Mouse (Mus musculus): ENCODE data around the gene I0C0044D17Rik. TPM values are rescaled to one million over a fixed set of nuclear protein-coding genes. Genes with fewer than 3 reads are reported as not detected.

Gene I0C0044D17Rik
- total RNA-seq, 2 experiments from 2014 or later: not detected

DNA sequence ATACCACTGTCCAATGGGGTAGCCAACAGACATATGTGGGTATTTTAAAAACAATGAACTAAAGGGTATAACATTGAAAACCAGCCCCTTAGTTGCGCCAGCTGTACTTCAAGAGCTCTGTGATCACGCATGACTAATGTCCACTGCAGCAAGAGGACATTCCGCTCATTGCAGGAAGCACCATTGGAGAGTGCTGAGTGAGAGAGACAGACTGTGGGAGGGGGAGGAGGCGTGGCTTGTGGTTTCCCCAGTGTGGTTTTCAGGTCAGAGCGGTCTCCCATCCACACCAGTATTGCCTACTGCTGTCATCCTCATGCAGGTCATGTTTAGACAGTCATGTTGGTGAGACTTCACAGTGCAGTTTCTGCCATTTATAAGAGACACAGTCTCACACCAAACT is 12.9 kb upstream of the I0C0044D17Rik start:
- no peak for ATAC-seq (replicated peaks; ENCODE audit: low FRiP score, low TSS enrichment, poor library complexity, severe bottlenecking)

DNA sequence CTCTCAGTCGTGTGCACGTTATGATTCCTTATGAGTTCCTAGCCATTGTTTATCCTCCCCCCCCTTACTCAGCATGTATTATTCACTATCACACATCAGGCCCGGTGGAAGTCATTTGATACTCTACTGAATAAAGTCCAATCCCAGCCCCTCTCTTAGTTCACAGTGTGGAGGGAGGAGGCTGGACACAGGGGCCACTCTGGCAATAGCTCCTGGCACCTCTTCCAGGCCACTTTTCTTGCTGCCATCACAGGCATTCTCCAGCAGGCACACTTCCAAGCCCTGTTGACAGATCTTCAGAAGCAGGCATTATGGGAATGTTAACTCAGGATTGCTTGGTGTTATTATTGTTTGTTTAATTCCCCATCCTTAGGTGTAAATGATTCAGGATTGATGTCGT is 11.1 kb upstream of the I0C0044D17Rik start:
- no peak for ATAC-seq (replicated peaks; ENCODE audit: low FRiP score, low TSS enrichment, poor library complexity, severe bottlenecking)

DNA sequence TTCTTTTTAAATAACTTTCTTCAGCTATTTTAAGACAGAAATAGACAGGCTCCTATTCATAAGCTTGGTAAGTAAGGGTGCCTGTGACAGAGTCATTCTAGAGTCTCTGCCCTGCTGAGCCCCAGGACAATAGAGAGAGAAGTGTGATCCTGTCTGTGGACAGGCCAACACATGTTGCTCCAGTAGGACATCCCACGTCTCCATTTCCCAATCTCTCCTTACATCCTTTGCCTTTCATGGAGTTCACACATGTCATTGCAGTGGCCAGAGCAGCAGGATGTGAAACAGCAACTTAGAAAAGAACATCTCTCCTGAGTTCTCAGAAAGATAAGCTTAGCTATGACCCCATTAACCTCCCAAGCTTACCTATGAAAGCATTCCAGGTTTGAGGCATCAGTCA is 8.1 kb upstream of the I0C0044D17Rik start:
- no peak for ATAC-seq (replicated peaks; ENCODE audit: low FRiP score, low TSS enrichment, poor library complexity, severe bottlenecking)

DNA sequence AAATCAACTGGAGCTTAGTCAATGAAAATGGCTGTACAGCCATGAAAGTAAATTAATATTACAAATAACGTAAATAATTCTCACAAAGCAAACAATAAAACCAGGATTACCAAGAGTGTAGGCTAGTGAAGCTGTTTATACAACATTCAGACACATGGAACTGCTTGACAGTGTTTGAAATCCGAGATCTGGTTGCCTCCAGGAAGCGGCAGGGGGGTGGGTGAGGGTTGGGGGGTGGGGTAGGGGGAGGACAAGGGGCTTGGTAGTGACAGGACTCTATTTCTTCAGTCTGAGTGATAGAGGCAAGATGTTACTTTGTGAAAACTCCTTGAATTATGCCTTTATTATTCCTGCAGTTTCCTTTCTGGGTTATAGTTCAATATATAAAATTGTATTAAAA is 3.1 kb upstream of the I0C0044D17Rik start:
- ATAC-seq (replicated peaks; ENCODE audit: low FRiP score, low TSS enrichment, poor library complexity, severe bottlenecking): no peak

DNA sequence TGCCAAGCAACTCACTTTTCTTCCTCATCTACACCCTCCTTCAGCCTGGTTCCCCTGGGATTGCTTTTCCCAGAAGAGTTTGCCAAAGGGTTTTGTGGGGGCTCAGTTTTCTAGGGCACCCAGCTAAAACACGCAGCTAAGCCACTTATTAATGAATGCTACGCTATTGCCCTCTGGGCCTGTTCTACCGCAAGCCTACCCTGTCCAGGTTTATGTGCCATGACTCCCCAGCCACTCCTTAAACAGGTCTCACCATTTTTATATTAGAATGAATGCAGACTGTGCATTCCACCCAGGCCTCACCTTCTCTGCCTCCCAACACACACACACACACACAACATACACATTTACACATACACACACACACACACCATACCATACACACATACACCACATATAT is 593 bp downstream of the I0C0044D17Rik start:
- no peak for ATAC-seq (replicated peaks; ENCODE audit: low FRiP score, low TSS enrichment, poor library complexity, severe bottlenecking)

DNA sequence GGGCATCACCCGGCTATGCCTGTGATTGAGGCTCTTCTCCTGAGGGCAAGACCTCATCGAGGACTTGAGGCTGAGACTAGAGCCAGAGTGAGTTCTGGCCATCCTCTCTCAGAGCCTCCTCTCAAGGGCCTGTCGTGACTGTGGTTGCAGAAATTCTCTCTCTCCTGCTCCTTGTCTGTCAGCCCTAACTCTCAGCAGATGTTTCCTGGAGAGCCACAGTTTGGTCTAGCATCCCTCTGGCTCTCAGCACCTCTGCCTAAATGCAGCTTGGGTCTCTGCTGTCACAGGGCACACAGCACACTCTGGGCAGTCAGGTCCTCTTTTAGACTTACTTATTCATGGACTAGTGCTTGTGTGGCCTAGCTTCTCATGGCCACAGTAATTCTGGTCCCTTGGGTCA is 1.2 kb downstream of the I0C0044D17Rik start:
- ATAC-seq (replicated peaks; ENCODE audit: low FRiP score, low TSS enrichment, poor library complexity, severe bottlenecking): no peak

DNA sequence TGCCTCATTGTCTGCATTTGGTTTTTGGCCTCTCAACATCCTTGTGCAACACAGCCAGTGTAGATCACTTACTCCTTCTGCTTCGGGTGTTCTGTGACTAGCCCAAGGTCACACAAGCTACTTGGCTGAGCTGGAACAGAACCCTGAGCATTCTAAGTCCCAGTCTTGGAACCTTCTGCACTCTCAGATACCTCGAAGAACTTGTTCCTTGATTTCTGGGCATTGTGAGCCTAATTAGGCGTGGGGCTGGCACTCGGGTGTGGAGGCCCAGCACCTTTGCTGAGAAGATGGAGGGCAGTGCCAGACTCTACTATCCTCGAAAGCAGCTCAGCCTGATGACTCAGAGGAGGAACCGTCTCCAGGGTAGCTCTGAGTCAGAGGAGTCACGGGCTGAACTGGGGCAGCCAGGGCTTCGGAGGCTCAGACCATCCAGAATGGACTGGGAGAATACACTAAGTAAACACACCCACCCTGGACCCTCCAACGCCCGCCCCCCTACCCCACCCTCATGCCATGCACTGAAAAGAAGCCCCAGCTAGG is 4.4 kb downstream of the I0C0044D17Rik start:
- no peak for ATAC-seq (replicated peaks; ENCODE audit: low FRiP score, low TSS enrichment, poor library complexity, severe bottlenecking)

DNA sequence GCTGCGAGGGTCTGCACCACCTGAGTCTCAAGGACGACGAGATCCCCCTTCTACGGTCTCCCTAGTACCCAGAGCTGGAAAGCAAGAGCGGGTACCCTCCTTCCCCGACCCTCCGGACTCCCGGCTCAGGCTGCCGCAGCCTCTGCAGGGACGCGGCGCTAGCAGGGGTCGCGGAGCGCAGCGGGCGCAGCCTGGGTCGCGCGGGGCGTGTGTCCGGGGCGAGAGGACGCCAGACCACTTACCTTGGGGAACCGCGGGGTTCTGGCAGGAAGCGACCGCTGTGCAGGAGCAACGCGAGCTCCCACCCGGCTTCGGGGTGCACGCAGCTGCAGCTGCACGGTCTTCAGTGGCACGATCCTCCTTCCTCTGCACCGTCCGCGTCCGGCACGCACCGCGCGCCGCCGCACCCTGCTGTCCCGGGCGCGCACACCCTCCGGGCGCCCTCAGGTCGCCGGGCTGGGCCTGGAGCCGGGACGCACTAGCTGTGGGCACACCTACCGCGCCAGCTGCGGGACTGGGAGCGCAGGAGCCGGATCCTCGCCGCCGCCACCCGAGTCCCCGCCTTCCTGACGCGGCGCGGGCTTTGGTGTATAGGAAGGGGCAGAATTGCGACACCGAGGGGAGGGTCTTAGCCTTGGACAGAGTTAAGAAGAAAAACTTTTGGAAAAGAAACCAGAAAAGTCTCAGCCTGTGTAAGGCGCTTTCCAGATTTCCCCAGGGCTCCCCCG is 6.3 kb downstream of the I0C0044D17Rik start, which contains the start of gene Kank4:
Gene Kank4 (minus strand): TSS at position 354 of the 728 bp plus-strand sequence.
- ATAC-seq (replicated peaks; ENCODE audit: low FRiP score, low TSS enrichment, poor library complexity, severe bottlenecking): no peak

DNA sequence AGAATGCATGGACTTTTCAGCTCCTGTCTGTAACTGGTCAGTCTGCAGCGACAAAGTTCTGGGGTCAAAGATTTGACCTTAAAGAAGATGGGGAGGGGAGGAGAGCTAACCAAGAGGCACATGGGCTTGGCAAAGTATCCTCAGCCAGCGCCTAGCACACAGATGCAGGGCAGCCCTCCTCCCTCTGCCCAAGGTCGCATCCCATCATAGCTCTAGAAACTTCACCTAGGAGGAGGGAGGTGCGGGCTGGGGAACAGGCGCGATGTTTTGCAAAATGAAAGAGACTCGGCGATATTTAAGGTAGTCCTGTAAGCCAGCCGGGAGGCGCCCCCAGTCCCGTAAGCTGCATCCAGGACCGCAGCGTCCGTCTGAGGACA is 6.8 kb downstream of the I0C0044D17Rik start:
- no peak for ATAC-seq (replicated peaks; ENCODE audit: low FRiP score, low TSS enrichment, poor library complexity, severe bottlenecking)

DNA sequence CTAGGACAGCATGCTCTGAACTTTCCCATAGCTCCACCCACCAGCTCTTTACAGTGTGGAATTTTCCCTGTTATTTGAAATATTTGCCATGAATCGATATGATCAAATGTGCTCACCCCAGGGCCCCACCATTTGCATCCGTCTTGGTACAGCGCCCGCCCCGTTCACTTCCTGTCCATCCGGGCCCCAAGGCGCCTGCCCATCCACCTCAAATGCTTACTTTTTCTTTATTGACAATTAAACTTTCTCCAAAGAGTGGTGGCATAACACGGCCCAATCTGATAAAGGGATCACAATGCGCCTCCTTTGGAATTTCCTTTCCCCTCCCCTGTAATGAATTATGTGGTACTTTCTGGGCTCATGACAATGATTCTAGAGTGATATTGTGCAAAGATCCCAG is 17.3 kb downstream of the I0C0044D17Rik start:
- ATAC-seq (replicated peaks; ENCODE audit: low FRiP score, low TSS enrichment, poor library complexity, severe bottlenecking): no peak

DNA sequence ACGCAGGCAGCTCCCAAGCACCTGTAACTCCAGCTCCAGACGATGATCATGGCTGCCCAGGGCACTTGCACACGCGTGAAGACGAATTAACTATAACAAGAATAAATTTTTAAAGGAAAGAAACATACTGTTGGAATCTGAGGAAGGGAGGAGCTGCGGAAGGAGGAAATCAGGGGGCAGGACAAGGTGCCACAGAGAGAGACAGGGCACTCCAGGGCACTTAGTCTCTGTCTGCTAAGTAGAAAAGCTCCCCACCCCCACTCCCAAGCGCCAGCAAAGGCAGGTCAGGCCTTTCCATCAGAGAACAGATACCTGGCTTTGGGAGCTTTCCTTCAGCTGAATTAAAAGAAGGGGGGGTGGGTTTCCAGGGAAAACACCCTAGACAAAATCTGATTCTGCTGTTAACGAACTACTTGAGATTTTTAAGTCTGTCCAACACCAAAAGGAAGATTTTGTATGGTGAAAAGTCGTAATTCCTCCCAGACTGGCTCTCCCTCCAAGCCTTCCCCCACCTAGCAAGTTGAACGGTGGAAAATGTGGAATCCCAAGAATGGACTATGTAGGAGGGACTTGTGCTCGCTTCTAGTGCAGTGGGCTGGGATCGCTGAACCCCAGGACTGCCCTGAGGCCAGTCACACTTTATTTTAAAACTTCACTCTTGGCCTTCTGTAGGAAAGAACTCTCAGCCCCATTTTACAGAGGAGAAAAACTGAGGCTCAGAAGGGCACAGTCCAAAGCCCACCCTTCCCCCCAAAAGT is 18.2 kb downstream of the I0C0044D17Rik start:
- no peak for ATAC-seq (replicated peaks; ENCODE audit: low FRiP score, low TSS enrichment, poor library complexity, severe bottlenecking)

DNA sequence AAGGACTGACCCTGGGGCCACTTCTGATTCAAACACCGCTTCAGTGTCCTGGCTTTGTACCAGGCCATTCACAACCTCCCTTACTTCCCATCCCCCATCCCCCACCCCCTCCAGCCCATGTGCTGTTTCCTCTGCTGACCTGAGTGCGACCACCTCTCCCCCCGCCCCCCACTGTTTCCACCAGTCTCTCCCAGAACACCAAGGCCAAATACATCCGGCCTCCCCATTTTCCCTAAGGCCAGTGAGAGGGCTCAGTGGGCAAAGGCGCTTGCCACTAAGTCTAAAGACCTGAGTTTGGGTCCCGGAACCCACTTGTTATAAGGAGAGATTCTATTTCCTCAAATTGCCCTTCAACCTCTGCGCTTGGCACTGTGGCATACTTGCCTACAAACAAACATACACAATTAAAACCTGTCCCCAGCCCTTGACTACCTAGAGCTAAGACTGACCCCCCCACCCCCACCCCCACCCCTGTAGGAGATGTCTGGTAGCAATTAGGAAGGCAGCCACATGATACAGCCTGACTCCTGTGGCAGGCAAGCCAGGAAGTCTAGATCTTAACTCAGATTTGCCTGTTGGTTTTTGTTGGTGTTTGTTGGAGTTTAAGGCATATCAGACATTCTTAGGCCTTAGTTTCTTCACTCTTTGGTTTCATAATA is 19.0 kb downstream of the I0C0044D17Rik start:
- ATAC-seq (replicated peaks; ENCODE audit: low FRiP score, low TSS enrichment, poor library complexity, severe bottlenecking): no peak

DNA sequence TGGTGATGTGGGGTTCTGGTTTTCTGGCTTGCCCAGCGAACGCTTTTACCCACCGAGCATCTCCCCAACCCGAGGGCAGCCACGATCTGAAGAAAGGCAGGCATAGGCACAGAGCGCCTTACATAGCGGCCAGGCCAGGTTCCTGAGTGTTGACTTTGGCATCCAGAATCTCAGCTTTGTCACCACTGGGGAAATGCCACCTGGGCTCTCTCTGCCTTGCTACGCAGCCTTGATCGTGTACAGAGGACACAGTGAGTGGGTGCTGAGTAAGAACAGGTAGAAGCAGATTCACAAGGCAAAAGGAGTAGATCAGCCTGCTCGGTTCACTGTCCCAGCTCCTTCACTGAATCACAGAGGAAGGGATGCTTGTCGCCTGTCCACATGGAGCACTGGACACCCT is 21.9 kb downstream of the I0C0044D17Rik start:
- ATAC-seq (replicated peaks; ENCODE audit: low FRiP score, low TSS enrichment, poor library complexity, severe bottlenecking): no peak

DNA sequence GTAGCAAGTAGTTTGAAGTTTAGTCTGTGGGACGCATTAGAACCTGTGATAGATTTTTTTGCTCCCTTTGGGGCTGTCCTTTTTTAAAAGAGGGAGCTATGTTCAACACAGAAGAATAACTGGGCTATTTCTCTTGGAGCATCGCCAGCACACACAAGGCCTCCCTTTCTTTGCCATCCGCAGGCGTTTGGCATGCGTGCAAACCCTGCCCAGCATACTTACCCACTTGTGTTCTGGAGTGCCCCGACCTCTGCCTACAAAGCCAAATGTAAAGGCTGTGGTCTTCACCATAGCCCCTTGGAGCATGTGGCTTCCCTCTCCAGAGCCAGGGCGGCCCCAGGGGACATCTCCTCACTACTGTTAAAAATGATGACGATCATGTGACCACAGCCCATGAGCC is 22.8 kb downstream of the I0C0044D17Rik start:
- no peak for ATAC-seq (replicated peaks; ENCODE audit: low FRiP score, low TSS enrichment, poor library complexity, severe bottlenecking)

DNA sequence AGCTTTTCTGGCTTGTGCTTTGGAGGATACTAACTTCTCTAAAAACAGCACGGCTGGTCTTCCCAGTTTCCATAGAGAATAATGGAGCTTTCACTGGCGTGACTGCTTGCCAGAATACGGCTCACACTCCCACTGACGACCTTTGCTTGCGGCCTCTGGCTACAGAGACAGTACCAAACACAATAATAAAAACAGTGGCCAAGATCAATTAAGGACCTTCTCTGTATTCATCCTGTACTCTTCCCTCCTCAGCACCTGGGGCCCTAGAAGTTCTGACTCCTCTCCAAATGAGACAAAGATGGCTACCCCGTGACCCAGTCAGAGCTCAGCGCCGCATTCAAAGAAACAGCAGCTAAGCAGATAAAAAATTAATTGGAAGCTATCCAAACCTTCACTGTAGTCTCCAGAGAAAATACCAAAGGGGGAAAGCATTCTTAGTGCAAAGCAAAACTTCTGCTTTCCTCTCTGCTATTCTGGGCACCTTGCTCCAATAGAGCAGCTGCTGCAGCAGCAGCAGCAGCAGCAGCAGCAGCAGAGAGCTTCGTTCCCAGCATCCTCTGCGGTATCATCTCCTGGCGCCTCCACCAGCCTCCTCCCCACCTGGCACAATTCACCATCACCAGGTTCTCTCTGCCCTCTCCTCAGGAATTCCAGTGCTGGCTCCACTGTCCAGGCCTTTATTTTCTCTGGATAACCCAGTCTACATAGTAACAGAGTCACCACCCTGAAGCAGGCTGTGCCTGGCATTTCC is 26.9 kb downstream of the I0C0044D17Rik start:
- ATAC-seq (replicated peaks; ENCODE audit: low FRiP score, low TSS enrichment, poor library complexity, severe bottlenecking): no peak

DNA sequence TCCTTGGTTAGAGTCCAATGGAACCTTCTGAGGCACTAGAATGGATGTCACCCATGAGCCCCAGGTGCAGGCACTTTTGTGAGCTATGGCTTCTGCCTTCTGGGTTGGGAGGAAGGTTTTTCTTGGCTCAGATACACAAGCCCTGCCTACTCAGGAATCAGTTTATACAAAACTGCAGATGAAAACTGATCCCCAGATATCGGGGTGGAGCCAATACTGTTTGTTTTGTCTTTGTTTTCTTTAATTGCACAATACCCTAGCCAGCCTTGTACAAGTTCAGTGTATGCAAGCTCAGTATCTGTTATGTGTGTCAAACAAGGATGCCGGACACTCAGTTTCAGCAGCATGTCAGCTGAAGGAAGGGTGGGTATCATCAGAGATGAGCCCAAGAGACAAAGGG is 28.4 kb downstream of the I0C0044D17Rik start:
- no peak for ATAC-seq (replicated peaks; ENCODE audit: low FRiP score, low TSS enrichment, poor library complexity, severe bottlenecking)

DNA sequence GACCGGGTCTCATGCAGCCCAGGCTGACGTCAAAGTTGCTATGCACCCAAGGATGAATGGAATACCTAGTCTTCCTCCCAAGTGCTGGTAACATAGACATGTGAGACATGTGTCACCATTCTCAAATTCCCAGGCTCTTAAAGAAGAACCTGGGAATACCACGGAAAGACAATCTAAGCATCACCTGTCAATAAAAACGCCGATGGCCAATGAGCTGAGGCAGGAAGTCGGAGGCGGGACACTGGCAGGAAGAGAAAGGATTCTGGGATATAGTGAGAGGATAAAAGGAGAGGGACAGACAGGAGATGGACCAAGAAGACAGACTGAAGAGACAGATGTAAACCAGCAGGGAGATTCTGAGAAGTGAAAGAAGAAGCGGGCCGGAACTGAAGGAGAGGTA is 30.2 kb downstream of the I0C0044D17Rik start:
- ATAC-seq (replicated peaks; ENCODE audit: low FRiP score, low TSS enrichment, poor library complexity, severe bottlenecking): no peak

DNA sequence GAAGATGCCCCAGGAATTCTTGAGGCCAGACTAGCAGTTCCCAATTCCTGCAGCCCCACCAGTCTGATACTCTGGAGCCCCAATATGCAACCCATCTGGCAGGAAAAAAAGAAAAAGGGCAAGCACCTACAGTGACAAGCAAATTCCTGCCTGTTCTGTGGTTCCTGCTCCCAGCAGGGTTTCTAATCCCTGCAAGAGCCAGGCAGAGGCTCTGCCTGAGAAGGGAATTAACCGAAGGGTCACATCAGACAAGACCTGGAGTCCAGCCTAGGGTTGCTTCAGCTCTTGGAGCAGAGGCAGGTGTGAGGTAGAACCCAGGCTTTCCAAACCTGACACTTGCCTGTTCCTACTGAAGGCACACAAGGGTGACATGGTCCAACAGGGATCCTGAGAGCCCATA is 32.9 kb downstream of the I0C0044D17Rik start:
- ATAC-seq (replicated peaks; ENCODE audit: low FRiP score, low TSS enrichment, poor library complexity, severe bottlenecking): no peak

DNA sequence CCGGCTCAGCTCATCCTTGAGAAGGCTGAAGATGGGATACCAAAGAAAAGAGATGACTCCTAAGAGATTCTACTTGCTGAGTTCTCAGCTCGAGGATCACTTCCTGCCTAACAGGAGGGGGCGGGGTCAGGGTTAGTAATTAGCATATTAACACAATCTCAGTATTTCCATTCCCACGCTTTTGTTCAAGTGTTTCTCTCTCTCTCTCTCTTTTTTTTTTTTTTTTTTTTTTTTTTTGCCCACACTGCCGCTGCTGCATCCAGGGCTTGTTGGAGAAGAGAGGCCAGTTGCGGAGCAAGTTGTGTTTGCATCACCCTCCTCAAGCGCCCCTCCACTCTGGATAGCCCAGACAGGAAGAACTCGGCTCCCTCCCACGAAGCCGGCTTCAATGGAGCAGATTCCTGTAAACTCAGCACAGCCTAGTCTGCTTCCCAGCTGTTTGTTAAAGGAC is 33.8 kb downstream of the I0C0044D17Rik start:
- ATAC-seq (replicated peaks; ENCODE audit: low FRiP score, low TSS enrichment, poor library complexity, severe bottlenecking): no peak

Data from megakaryocyte-erythroid progenitor cell, adult 5-6 weeks (primary cell).